Mouse (Mus musculus): ENCODE measurements around the gene Ostf1. TPM values are rescaled to one million over a fixed set of nuclear protein-coding genes. Genes with fewer than 3 reads are reported as not detected.
A peak's percentile ranks its signal among the peaks of the same experiment; 100 is the strongest.
"Not testable (repeated sequence)": the region's sequence is repeated elsewhere in the genome, so short reads cannot be mapped to it uniquely, and the experiment has no call there.

The Ostf1 gene
- polyA plus RNA-seq, 3 experiments from 2014 or later, result 87.5 to 260 (median 96.7) TPM

DNA sequence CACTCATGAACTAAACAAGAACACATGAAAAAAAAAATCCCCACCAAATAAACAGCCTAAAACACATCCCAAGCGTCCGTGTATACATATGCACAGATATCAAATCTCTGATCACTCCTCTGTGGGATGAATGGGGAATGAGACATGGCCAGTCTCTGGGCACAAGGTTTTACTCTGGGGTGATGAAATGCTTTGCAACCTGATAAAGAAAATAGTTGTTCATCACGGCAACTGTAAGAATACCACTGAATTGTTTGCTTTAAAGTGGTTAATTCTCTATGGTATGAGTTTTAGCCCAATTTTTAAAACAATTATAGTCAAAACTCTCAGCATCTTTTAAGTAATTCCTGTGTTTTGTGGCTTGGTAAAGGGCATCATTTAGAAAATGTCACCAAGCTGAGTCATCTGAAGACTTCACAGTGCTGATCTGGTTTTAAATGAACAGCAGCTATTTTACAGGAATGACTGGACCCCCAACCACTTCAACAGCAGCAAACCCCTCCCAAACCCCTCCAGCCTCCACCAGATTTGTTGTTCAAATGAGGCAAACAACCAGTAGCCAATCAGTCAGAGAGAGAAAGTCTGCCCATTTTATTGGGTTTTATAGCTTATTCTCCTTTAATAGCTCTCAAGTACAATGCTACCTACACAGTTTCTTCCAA, 33.2 kb downstream of the Ostf1 start:
- ATAC-seq, result peak; percentile 47

DNA sequence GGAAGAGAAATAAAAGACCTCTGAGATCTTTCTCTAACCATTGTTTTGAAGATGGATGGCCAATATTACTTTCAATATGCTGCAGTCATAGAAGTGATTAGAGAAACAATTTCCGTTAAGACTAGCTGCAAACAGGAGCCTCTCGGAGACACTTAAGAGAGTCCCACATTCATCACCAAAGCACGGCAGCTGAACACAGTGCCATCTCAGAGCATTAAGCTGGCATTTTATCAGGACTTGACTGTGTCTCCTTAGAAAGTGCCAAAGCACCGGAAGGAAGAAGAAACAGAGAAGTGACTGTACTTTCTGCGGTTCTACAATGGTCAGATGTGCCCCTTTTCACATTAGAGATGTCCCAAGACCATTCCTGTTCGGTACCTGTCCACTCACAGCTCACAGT, 33.9 kb downstream of the Ostf1 start:
- ATAC-seq, result no peak

- ATAC-seq, result no peak
Observed at GRCm38 (mm10) chr19:18596876-18597275, 34.7 kb downstream of the Ostf1 start.

DNA sequence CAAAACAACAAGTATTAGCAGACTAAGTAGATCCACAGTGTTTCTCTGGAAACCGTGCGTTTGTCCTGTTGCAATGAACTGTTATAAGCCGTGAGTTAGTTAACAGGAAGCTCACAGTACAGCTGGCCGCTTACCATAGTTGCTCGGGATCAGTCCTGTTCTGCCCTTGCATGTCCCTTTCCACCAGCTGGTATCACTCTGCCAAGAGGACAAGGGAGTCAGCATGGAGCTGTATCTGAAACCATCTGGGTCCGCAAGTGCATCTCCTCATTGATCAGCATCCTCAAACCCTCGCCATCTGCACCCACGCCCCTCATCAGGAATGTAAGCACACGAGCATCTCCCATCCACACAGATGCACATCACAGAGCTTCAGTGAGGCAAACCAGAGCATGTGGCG, 37.9 kb downstream of the Ostf1 start:
- no peak for ATAC-seq

GRCm38 (mm10) chr19:18592919-18593318, 38.7 kb downstream of the Ostf1 start:
- ATAC-seq, result no peak

- ATAC-seq, result no peak
Observed at GRCm38 (mm10) chr19:18590942-18591354, 40.7 kb downstream of the Ostf1 start.

DNA sequence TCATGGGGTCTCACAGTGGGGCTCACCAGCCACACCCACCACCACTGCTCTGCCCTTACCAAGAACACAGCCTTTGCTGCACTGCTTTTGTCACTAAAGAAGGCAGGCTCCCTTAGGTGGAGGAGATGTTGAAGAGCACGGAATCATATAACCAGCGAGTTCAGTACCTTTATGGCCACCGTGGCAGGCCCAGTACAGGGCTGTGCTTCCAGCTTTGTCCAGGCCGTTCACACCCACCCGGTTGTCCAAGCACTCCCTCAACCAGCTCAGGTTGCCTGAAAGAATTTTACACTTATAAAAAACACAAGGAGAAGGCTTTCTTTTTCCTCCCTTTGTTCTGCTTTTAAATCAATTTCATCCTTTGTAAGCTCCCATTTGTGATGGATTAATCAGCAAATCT, 41.4 kb downstream of the Ostf1 start:
- no peak for ATAC-seq

DNA sequence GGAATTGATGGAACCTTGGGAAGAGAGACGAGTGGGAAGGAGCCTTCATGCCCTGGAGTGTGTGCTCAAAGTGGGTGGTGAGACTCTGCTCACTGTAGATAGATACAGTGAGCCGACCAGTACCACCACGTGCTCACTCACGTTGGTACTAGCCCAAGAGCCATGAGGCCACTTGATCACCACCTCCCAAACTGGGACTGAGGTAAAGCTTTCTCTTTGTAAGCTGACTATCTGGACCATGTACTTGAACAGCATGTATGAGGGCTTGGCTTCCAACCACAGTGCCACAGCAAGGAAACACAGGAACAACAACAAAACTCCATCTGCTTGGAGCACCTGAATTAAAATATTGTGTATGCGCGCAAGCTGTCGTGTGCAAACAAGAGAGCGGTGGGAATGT, 42.3 kb downstream of the Ostf1 start:
- ATAC-seq, result no peak

GRCm38 (mm10) chr19:18588801-18589200, 42.8 kb downstream of the Ostf1 start:
- ATAC-seq, result not testable (repeated sequence)

DNA sequence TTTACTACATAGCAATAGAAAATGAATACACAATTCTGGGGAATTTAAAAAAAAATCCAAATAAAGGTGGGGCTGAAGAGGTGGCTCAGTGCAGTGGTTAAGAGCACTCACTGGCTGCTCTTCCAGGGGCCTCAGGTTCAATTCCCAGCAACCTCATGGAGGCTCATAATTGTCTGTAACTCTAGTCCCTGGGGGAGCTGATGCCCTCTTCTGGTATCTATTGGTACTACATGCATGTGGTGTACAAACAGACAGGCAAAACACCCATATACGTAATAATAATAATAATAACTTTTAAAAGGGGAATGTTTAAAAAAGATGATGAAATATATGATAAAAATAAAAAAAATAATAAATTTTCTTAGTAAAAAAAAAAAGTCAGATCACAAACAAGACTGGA, 43.4 kb downstream of the Ostf1 start:
- ATAC-seq, result no peak

- ATAC-seq, result no peak
Observed at GRCm38 (mm10) chr19:18587118-18587517, 44.5 kb downstream of the Ostf1 start.

GRCm38 (mm10) chr19:18584621-18585020, 47.0 kb downstream of the Ostf1 start:
- ATAC-seq, result no peak

DNA sequence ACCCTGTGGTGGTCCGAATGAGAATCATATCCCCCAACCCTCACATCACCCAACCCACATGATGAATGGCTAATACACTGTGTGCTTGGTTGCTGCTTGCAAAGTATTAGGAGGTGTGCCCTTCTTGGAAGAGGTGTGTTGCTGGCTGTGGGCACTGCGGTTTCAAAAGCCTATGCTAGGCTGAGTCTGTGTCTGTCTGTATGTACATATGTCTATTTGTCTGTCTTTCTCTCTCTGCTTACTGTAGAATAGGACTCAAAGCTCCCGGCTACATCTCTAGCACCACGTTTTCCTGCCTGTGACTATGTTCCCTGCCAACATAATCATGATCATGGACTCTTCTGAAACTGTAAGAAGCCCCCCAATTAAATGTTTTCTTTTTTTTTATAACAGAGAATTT, 47.9 kb downstream of the Ostf1 start:
- no peak for ATAC-seq

GRCm38 (mm10) chr19:18582887-18583286, 48.7 kb downstream of the Ostf1 start:
- no peak for ATAC-seq

DNA sequence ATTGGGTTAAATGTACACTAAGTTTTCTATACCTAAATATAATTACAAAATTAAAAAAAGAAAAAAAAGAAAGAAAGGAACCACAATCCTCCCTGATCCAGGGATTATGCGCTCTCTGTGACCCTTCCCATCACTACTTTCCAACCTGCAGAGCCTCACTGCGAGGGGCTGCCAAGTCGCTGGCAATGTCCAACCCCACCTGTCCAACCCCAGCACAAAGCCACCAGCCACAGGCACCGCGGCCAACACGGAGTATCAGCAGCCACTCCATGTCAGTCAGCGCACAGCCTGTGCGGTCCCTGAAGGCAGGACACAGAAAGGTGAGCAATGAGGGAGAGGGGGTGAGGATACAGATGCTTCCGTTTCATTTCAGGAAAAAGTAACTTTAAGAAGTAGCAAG, 49.4 kb downstream of the Ostf1 start:
- no peak for ATAC-seq

DNA sequence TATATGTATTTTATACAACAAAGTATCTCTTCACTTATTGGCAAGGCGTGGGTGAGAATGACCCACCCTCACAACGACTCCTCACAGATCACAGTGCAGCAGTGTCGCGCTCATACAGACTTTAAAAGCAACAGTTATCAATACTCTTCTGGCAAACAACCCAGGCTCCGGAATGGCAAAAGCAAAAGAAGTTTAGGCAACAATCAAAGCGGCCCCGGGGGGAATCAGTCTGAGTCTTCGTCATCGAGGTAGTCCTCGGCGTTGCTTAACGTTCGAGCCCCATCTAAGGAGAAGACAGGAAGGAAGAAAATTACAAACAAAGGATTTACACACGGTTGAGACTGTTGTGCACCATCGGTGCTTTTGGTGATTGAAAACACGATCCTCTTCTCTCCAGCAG, 50.6 kb downstream of the Ostf1 start:
- no peak for ATAC-seq

DNA sequence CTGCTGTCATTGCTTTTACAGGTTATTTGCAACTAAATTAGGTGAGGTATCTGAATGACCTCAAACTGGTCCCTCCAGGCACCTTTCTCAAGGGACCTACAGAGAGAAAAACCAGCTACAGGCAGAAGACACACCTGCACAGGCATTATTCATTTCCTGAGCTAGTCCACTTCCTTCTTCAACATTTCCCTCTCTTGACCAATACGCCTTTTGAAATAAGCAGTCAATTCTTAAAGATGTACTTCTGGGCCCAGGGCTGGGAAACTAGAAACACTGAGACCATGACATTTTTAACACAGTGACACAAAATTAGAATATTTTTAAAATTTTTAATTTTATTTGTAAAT, 52.6 kb downstream of the Ostf1 start:
- ATAC-seq, result no peak

- no peak for ATAC-seq
Observed at GRCm38 (mm10) chr19:18578216-18579011, 53.2 kb downstream of the Ostf1 start.

DNA sequence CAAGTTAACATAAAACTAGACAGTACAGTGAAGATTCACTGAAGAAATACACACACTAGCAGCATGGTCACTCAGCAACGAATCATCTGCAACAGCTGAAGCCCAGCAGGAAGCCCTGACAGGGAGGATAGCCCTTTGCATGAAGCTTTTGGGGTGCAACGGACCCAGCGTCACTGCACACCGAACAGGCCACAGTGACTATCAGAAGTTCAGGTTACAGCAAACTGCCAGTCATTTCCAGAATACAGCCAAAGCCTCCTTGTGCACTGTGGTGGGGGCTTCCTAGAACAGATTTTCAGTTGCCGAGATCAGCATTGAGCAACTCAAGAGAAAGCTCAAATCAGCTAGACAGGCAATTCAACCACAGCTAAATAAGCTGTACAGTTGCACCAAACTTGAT, 54.3 kb downstream of the Ostf1 start:
- ATAC-seq, result no peak

- no peak for ATAC-seq
Observed at GRCm38 (mm10) chr19:18575891-18576290, 55.7 kb downstream of the Ostf1 start.

DNA sequence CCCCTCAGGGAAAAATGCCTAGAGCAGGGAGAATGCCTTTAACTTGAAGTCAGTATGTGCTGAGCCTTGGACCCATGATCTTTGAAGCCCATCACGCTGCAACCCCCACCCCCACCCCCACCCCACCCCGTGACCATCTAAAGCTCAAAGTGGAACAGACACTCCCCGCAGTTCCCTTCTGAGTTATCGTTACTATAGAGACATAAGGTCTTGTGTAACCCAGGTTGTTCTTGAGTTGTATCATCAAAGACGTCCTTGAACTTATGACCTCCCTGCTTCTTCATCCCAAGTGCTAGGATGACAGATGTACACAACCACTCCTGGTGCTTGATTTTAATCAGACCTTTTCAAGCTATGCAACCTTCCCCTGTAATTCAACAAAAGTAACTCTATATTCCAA, 57.7 kb downstream of the Ostf1 start:
- no peak for ATAC-seq

- ATAC-seq, result no peak
Observed at GRCm38 (mm10) chr19:18573443-18573842, 58.2 kb downstream of the Ostf1 start.

GRCm38 (mm10) chr19:18569496-18569895, 62.1 kb downstream of the Ostf1 start:
- ATAC-seq, result no peak

DNA sequence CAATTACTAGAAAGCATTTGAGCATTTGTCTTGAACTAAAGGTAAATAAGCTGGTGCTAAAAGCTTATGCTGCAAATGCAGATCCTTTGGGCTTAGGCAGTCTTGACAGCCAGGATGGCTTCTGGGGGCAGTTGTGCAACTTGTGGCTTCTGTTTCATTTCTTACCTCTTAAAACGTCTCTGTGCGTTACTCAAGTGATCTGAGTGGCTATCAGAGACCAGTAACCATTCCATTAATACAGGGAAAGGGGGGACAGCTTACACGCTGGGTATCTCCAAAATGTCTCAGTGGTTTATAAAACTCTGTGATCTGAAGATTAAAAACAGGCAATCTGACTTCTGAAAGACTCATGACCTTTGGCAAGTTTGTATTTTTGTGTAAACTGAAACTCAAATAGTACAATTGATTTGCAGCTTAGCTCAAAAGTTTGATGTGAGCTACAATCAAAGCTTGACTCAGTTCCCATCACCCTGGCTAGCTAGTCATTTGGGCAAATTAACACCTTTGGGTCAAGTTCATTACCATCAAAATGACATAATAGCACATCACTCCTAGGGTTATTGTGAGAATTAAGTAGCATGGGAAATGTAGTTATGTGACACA, 62.7 kb downstream of the Ostf1 start:
- no peak for ATAC-seq
